Mouse (Mus musculus) skeletal muscle tissue, postnatal 0 days (tissue): ENCODE data around the gene F11. TPM values are rescaled to one million over a fixed set of nuclear protein-coding genes. Genes with fewer than 3 reads are reported as not detected.

ENCODE experiments used
- polyA plus RNA-seq: library from polyadenylated mRNA; unstranded; fragments of >200 nt; fragmentation: Nextera tagmentation; extraction: Ambion mirVana; gene quantifications from 2 replicates; pipeline ENCODE4 v1.2.1, GENCODE M21; 2015

Gene F11
- not detected in 2 replicates for polyA plus RNA-seq

DNA sequence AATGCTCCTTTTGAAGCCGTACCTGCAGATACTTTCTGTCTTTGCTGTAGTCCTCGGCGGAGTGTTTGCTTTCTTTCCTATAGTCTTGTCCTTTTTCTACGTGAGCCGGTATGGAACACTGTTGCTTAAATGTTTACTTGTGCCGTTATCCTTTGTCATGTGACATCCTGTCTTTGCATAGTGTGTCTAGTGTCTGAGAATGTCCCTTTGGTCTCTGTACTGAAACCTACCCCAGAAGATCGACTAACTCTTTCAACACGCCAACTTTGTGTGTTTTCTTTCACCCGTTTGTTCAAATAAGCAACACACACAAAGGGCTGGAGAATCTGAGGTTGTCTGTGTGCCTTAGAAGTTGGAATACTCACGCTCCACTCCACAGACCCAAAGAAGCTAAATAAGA lies at the start of gene F11:
Gene F11, minus strand, starts transcription at position 112 of the 400 bp plus-strand sequence.

DNA sequence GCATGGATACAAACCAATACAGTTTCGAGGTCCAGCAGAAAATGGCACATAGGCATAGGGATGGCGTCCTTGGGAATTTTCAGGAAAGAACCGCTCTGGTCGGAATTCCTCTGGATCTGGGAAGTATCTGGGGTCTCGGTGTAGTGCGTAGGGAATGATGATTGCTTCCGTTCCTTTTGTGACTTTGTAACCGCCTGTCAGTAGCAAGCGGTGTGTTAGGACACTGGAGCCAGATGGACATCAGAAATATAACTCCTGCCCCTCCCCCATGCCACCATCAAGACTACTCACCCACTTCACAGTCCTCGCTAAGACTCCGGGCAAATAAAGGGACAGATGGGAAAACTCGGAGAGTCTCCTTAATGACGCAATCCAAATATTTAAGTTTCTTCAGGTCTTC lies 46.5 kb upstream of the F11 start, which contains the start of gene Gm45753:
Gene Gm45753, minus strand, starts transcription at position 101 of the 400 bp plus-strand sequence.

DNA sequence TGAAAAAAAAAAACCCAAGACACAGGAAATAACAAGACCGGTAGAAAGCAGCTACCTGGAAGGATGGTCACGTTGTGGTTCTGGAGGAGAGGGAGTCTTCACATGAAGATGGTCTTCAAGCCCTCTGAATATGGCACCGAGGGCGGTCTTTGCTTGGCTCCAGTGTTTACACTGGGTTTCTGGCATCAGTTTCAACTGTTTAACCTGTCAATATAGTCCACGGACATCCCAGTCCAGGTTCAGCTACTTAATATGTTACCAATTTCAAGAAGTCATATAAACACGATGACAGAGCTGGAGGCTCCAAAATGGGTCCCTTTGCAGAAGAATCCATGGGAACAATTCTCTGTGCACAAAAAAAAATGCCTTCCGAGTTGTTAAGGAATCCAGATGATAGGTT lies 32.9 kb upstream of the F11 start, which contains the start of gene Klkb1:
Gene Klkb1, minus strand, starts transcription at position 173 of the 400 bp plus-strand sequence.

Other genes starting within 250 kb of the F11 start
- gene Mtnr1a, start 192.9 kb downstream of the F11 start, polyA plus RNA-seq, result not detected in 2 replicates
- 0.02 TPM in 1 of 2 replicates, not detected in the other for gene Klkb1, start 32.8 kb upstream of the F11 start, polyA plus RNA-seq
- gene Gm45753, start 46.4 kb upstream of the F11 start, polyA plus RNA-seq, result 0.14 TPM in 1 of 2 replicates, not detected in the other
- gene Cyp4v3, start 71.2 kb upstream of the F11 start, polyA plus RNA-seq, result 0.86 and 1.1 TPM in 2 replicates
- 4.0 and 4.7 TPM in 2 replicates for gene Fam149a, start 120.3 kb upstream of the F11 start, polyA plus RNA-seq
- 1.5 and 1.6 TPM in 2 replicates for gene Tlr3, start 149.0 kb upstream of the F11 start, polyA plus RNA-seq
- 13.2 and 14.7 TPM in 2 replicates for gene Sorbs2, start 245.8 kb upstream of the F11 start, polyA plus RNA-seq